Comparison of ENCODE assay signal across 7 mouse cellular contexts in genomic region chr4:151860441-151861331, GRCm38 (mm10). TPM values are rescaled to one million over a fixed set of nuclear protein-coding genes. Genes with fewer than 3 reads are reported as not detected.
DNase-seq lines count a peak whose midpoint lies in the region; ATAC-seq and TF ChIP-seq lines count a peak whose summit lies in the region.

No protein-coding gene starts in this region.

- peaks cover 4% of the 10 kb centered on the region; the same call in 1 of the 2 replicates for H3K27me3 ChIP-seq in G1E (ENCODE audit: insufficient read depth, low read length)

- intact Hi-C loops in heart, postnatal 14 days (cut with DNase I) = loop anchor here (5.0 kb wide), 1 partner anchor 62 kb away; no protein-coding TSS in a partner anchor
- intact Hi-C loops in left cerebral cortex, postnatal 10 days (cut with DNase I) = no loop called here

- TF ChIP-seq POLR2A in embryonic fibroblast, embryonic 13.5 days (IDR thresholded peaks at IDR 0.05; ENCODE audit: low read depth, low read length) = no peak

- no peak for ATAC-seq in G1E (ENCODE audit: extremely low read depth, insufficient number of reproducible peaks, low FRiP score, poor library complexity, severe bottlenecking)

- peak overlapping the region; percentile 81 for H3K4me3 ChIP-seq in G1E (ENCODE audit: low read depth, low read length)
- peak overlapping the region; percentile 90 for H3K4me3 ChIP-seq in embryonic fibroblast, embryonic 13.5 days (ENCODE audit: insufficient read depth, low read length)

- no peaks in the 10 kb centered on the region for H3K9me3 ChIP-seq in G1E (replicated peaks)

- peaks cover 43% of the 10 kb centered on the region for H3K4me1 ChIP-seq in G1E (ENCODE audit: insufficient read depth, low read depth, low read length)
- no peaks in the 10 kb centered on the region; the same call in 1 of the 2 replicates for H3K4me1 ChIP-seq in embryonic fibroblast, embryonic 13.5 days (ENCODE audit: control insufficient read depth, insufficient read depth, low read length)

- peak; percentile 36 for DNase-seq in G1E (ENCODE audit: low spot score)
- peak; percentile 59 for DNase-seq in adrenal gland, postnatal 14 days
- DNase-seq in heart, postnatal 14 days = peak; percentile 58 to 60
- DNase-seq in left cerebral cortex, postnatal 10 days (ENCODE audit: extremely low spot score in 1 of 2, low spot score in 2 of 2) = peak; percentile 10 to 69
- DNase-seq in mesoderm, embryonic 11.5 days (ENCODE audit: low read depth, low spot score) = peak; percentile 34
- DNase-seq in spleen, postnatal 36 days (ENCODE audit: low spot score in 2 of 2) = peak; percentile 16 to 26

- H3K36me3 ChIP-seq in G1E (replicated peaks) = peaks cover 32% of the 10 kb centered on the region

- H3K27ac ChIP-seq in embryonic fibroblast, embryonic 13.5 days (ENCODE audit: insufficient read depth, low read length) = no peak overlapping the region

- TF ChIP-seq CTCF in G1E (IDR thresholded peaks at IDR 0.05; ENCODE audit: low read depth, low read length) = no peak
- TF ChIP-seq CTCF in embryonic fibroblast, embryonic 13.5 days (IDR thresholded peaks at IDR 0.05; ENCODE audit: borderline replicate concordance, insufficient read depth, low read length) = no peak

RNA-seq across cellular contexts. Expression of gene Camta1, which starts 1.0 kb away (rescaled TPM):
- total RNA-seq in G1E (2014; fragmentation: Nextera tagmentation) = 60.3 and 113 TPM in 2 replicates
- 23.5 and 25.7 TPM in 2 replicates for total RNA-seq in G1E (2017)
- 10.8 and 12.1 TPM in 2 replicates for polyA plus RNA-seq in G1E (2012)
- 40.1 and 45.4 TPM in 2 replicates for total RNA-seq in adrenal gland, postnatal 14 days (2021)
- polyA plus RNA-seq in embryonic fibroblast, embryonic 13.5 days (2011; ENCODE audit: insufficient read length, low read depth, missing spikeins) = 46.5 and 53.4 TPM in 2 replicates
- total RNA-seq in heart, postnatal 14 days (2021) = 100 to 1,000 TPM; 193 to 199 TPM
- 100 to 1,000 TPM; 200 to 223 TPM for total RNA-seq in left cerebral cortex, postnatal 10 days (2021)
